In the genomic region with DNA sequence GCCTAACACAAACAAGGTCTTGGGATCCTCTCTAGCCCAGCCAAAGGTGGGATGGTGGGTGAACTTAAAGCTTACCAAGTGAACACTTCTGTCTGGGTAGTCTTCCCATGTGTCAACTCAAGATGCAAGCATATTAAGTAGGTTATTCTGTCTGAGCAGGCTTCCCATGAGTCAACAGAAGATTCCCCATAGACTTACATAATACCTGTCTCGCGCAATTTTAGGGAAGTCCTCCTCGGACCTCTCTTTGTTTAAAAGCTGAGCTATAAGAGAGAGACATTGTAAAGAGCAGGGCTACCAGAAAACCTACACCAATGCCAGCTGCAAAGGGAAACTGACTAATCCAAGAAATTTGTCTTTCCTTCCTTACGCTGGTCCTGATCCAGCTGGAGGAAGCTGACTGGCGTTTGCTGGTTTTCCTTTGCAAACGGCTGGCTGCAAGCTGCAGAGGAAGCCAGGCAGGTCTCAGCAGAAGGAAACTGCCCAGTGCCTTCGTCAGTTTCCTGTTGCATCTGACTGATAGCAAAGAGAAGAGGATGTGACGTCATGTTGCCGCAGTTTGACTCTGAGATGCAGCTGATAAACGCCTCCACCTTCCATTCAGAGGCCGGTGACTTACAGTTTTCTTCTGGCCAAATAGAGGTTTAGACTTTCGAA, we compare ENCODE assay signal across 9 mouse cellular contexts. TPM values are rescaled to one million over a fixed set of nuclear protein-coding genes. Genes with fewer than 3 reads are reported as not detected.
A peak's percentile ranks its signal among the peaks of the same experiment; 100 is the strongest.
DNase-seq lines count a peak whose midpoint lies in the region; ATAC-seq and TF ChIP-seq lines count a peak whose summit lies in the region.
"Had no signal": no experiment of that assay in that cellular context is flagged by ENCODE, and none has a peak within 500 bp of the region (broad histone marks: within the 10 kb centered on the region; RNA-seq: fewer than 3 reads in every experiment).

No protein-coding gene starts in this region.

- peak; percentile 7 for DNase-seq in ovary, postnatal 36 days (ENCODE audit: low spot score)
- DNase-seq in ovary, postnatal 10 days (ENCODE audit: low spot score), result no peak
- no peak for DNase-seq in limb, embryonic 10.5 days (ENCODE audit: low spot score)
- DNase-seq in thymus, postnatal 4 days, result peak; percentile 80
- DNase-seq in frontal cortex, postnatal 25 days (ENCODE audit: low spot score in 2 of 2), result no peak

- TF ChIP-seq CTCF in cortical plate, adult 2 months (IDR thresholded peaks at IDR 0.05; ENCODE audit: extremely low read depth, insufficient read depth, low read length), result no peak

- H3K27me3 ChIP-seq in heart, embryonic 14.5 days (ENCODE audit: control insufficient read depth, insufficient read depth, low read length), result no peaks in the 10 kb centered on the region
- no peaks in the 10 kb centered on the region for H3K27me3 ChIP-seq in limb, embryonic 10.5 days (ENCODE audit: low read depth, poor library complexity, severe bottlenecking)
- H3K27me3 ChIP-seq: neural tube, embryonic 12.5 days had no signal

- ATAC-seq in heart, embryonic 14.5 days (ENCODE audit: insufficient number of reproducible peaks, insufficient read depth, low FRiP score, low read depth), result peak; percentile 69
- peak; percentile 88 for ATAC-seq in megakaryocyte-erythroid progenitor cell, adult 5-6 weeks (replicated peaks; ENCODE audit: low FRiP score, low TSS enrichment, poor library complexity, severe bottlenecking)

- 50% methylated on average over 12 of the region's 12 CpGs for WGBS in heart, embryonic 14.5 days
- WGBS in limb, embryonic 10.5 days, result 81% methylated on average over 12 of the region's 12 CpGs

- peaks cover 6% of the 10 kb centered on the region for H3K4me1 ChIP-seq in cortical plate, adult 2 months (ENCODE audit: control insufficient read depth, insufficient read depth, low read length)
- H3K4me1 ChIP-seq in heart, embryonic 14.5 days (ENCODE audit: control insufficient read depth in 2 of 2, insufficient read depth in 2 of 2, low read length in 2 of 2), result no peaks in the 10 kb centered on the region; a peak in 1 of 4 replicates
- 0 out of 2 replicates have a peak, but pooled peaks cover 5% of the 10 kb centered on the region for H3K4me1 ChIP-seq in limb, embryonic 10.5 days
- H3K4me1 ChIP-seq: neural tube, embryonic 12.5 days had no signal

- peak overlapping the region; percentile 35 for H3K4me2 ChIP-seq in heart, embryonic 14.5 days (ENCODE audit: low read length)
- H3K4me2 ChIP-seq: neural tube, embryonic 12.5 days had no signal

- H3K9ac ChIP-seq in heart, embryonic 14.5 days (ENCODE audit: low read length), result no peak overlapping the region
- H3K9ac ChIP-seq: neural tube, embryonic 12.5 days had no signal

- TF ChIP-seq POLR2A in cortical plate, adult 2 months (IDR thresholded peaks at IDR 0.05; ENCODE audit: extremely low read depth, insufficient read depth, low read length), result peak; percentile 53; the same call in 1 of the 2 replicates

- no peak overlapping the region for H3K4me3 ChIP-seq in cortical plate, adult 2 months (ENCODE audit: insufficient read depth, low read length)
- no peak overlapping the region for H3K4me3 ChIP-seq in heart, embryonic 14.5 days (ENCODE audit: control insufficient read depth in 1 of 2, insufficient read depth in 1 of 2, low read depth in 1 of 2, low read length in 2 of 2)
- H3K4me3 ChIP-seq in limb, embryonic 10.5 days, result no peak overlapping the region
- H3K4me3 ChIP-seq: neural tube, embryonic 12.5 days had no signal

- H3K9me3 ChIP-seq in heart, embryonic 14.5 days (ENCODE audit: control insufficient read depth, low read length), result no peaks in the 10 kb centered on the region
- no peaks in the 10 kb centered on the region for H3K9me3 ChIP-seq in limb, embryonic 10.5 days (replicated peaks)
- H3K9me3 ChIP-seq: neural tube, embryonic 12.5 days had no signal

- no peaks in the 10 kb centered on the region for H3K36me3 ChIP-seq in heart, embryonic 14.5 days (ENCODE audit: control insufficient read depth, insufficient read depth, low read length)
- H3K36me3 ChIP-seq in limb, embryonic 10.5 days, result no peaks in the 10 kb centered on the region
- H3K36me3 ChIP-seq: neural tube, embryonic 12.5 days had no signal

- H3K27ac ChIP-seq in cortical plate, adult 2 months (ENCODE audit: insufficient read depth, low read length), result peak overlapping the region; percentile 66
- peak overlapping the region; percentile 70 to 82 for H3K27ac ChIP-seq in heart, embryonic 14.5 days (replicated peaks in 1 of 2; ENCODE audit: control insufficient read depth in 1 of 2, insufficient read depth in 1 of 2, low read depth in 2 of 2, low read length in 2 of 2)
- H3K27ac ChIP-seq in limb, embryonic 10.5 days, result peak overlapping the region; percentile 36; the same call in 1 of the 2 replicates
- H3K27ac ChIP-seq: neural tube, embryonic 12.5 days had no signal

RNA-seq across cellular contexts. Expression of gene Cdk17, which starts 36.6 kb away (rescaled TPM):
- polyA plus RNA-seq in cortical plate, adult 2 months (2012; rRNA removed), result 134 and 142 TPM in 2 replicates
- 24.4 and 27.1 TPM in 2 replicates for polyA plus RNA-seq in heart, embryonic 14.5 days (2014; fragmentation: Nextera tagmentation; extraction: Ambion mirVana)
- polyA plus RNA-seq in limb, embryonic 10.5 days (2016; fragmentation: Nextera tagmentation; extraction: Ambion mirVana), result 13.9 and 15.4 TPM in 2 replicates
- 48.0 and 71.7 TPM in 2 replicates for total RNA-seq in megakaryocyte-erythroid progenitor cell, adult 5-6 weeks (2014; fragmentation: Nextera tagmentation)
- 69.4 and 88.0 TPM in 2 replicates for total RNA-seq in megakaryocyte-erythroid progenitor cell, adult 5-6 weeks (2017)

RNA-seq across cellular contexts. Expression of gene Cfap54, which starts 42.7 kb away (rescaled TPM):
- 3.9 TPM in 2 replicates for polyA plus RNA-seq in cortical plate, adult 2 months (2012; rRNA removed)
- polyA plus RNA-seq in heart, embryonic 14.5 days (2014; fragmentation: Nextera tagmentation; extraction: Ambion mirVana), result 0.11 and 0.31 TPM in 2 replicates
- 0.08 and 0.15 TPM in 2 replicates for polyA plus RNA-seq in limb, embryonic 10.5 days (2016; fragmentation: Nextera tagmentation; extraction: Ambion mirVana)
- total RNA-seq in megakaryocyte-erythroid progenitor cell, adult 5-6 weeks (2014; fragmentation: Nextera tagmentation), result 1.4 and 1.6 TPM in 2 replicates
- total RNA-seq in megakaryocyte-erythroid progenitor cell, adult 5-6 weeks (2017), result 0.65 and 1.5 TPM in 2 replicates

Comparison
In these comparisons a context has a peak if more than half of its experiments do, and no peak if none do; other contexts are left out.
1. DNase-seq: peak in ovary, postnatal 36 days (single experiment) and thymus, postnatal 4 days (single experiment); none in ovary, postnatal 10 days (single experiment), limb, embryonic 10.5 days (single experiment) and frontal cortex, postnatal 25 days (0 of 2).
2. Peak in every context shown above with its lines, with median percentiles within 50 percentile points of each other: H3K27ac ChIP-seq.